Mouse (Mus musculus) forebrain, embryonic 16.5 days (tissue): ENCODE results near the gene Cxcl5. TPM values are rescaled to one million over a fixed set of nuclear protein-coding genes. Genes with fewer than 3 reads are reported as not detected.
"Not testable (repeated sequence)": the region's sequence is repeated elsewhere in the genome, so short reads cannot be mapped to it uniquely, and the experiment has no call there.

Source experiments
- ATAC-seq: fragments of 200-750 bp; cut with Nextera tagmentation; 2 replicates; pipeline ENCODE4 v1.8.0; 2017; ENCODE audit warnings: mild to moderate bottlenecking, moderate library complexity
- H3K27ac ChIP-seq: fragments of 300-500 bp; sonication (generic); 2 replicates; pipeline ENCODE4 v1.5.1; 2014; ENCODE audit warnings: low read length, control low read depth
- H3K27me3 ChIP-seq: fragments of 300-500 bp; sonication (generic); replicated peaks from 2 replicates; pipeline ENCODE4 v1.6.1; 2014; ENCODE audit warnings: low read length; ENCODE audit not compliant: control insufficient read depth, insufficient read depth
- H3K36me3 ChIP-seq: fragments of 300-500 bp; sonication (generic); 2 replicates; pipeline ENCODE4 v1.6.1; 2014; ENCODE audit not compliant: control insufficient read depth, insufficient read depth
- H3K4me1 ChIP-seq: fragments of 300-500 bp; sonication (generic); replicated peaks from 2 replicates; pipeline ENCODE4 v1.6.1; 2014; ENCODE audit warnings: low read length; ENCODE audit not compliant: control insufficient read depth, insufficient read depth
- H3K4me2 ChIP-seq: fragments of 300-500 bp; sonication (generic); 2 replicates; pipeline ENCODE4 v1.6.1; 2014; ENCODE audit warnings: mild to moderate bottlenecking, low read length, control low read depth
- H3K4me3 ChIP-seq: fragments of 300-500 bp; sonication (generic); replicated peaks from 2 replicates; pipeline ENCODE4 v1.5.1; 2014; ENCODE audit warnings: mild to moderate bottlenecking, low read length, control low read depth
- H3K9ac ChIP-seq: fragments of 300-500 bp; sonication (generic); replicated peaks from 2 replicates; pipeline ENCODE4 v1.6.1; 2014; ENCODE audit warnings: low read depth, low read length, control low read depth
- H3K9me3 ChIP-seq: fragments of 300-500 bp; sonication (generic); 2 replicates; pipeline ENCODE4 v1.6.1; 2016; ENCODE audit warnings: low read length; ENCODE audit not compliant: control insufficient read depth
- WGBS: fragments of 180-500 bp; shearing (Covaris S2); extraction: QIAGEN DNeasy Blood & Tissue Kit; methylation state at CpG from one replicate; pipeline ENCODE4 v1.1.7; 2014; 5-methylcytosine and 5-hydroxymethylcytosine counted together
- polyA plus RNA-seq: library from polyadenylated mRNA; unstranded; fragments of >200 nt; fragmentation: Nextera tagmentation; extraction: Ambion mirVana; gene quantifications from 2 replicates; pipeline ENCODE4 v1.2.1, GENCODE M21; 2015

Cxcl5 gene
- polyA plus RNA-seq, 1 experiment from 2014 or later: 0.14 TPM

GRCm38 (mm10) chr5:90777621-90778020 is 18.5 kb downstream of the Cxcl5 start:
- H3K9ac ChIP-seq: no peak overlapping the region
- no peaks in the 10 kb centered on the region for H3K4me1 ChIP-seq
- no peak overlapping the region for H3K4me2 ChIP-seq
- no peak overlapping the region for H3K4me3 ChIP-seq
- H3K36me3 ChIP-seq: no peaks in the 10 kb centered on the region
- no peak overlapping the region for H3K27ac ChIP-seq
- H3K9me3 ChIP-seq: no peaks in the 10 kb centered on the region
- WGBS: 55% methylated on average over 10 of the region's 10 CpGs
- H3K27me3 ChIP-seq: no peaks in the 10 kb centered on the region
- ATAC-seq: no peak

- Histone ChIP-seq H3K4me3 (no peak overlapping the region), H3K36me3 (no peaks in the 10 kb centered on the region), H3K27ac (no peak overlapping the region), H3K27me3 (no peaks in the 10 kb centered on the region), H3K9ac (no peak overlapping the region), H3K9me3 (no peaks in the 10 kb centered on the region), H3K4me1 (no peaks in the 10 kb centered on the region), H3K4me2 (no peak overlapping the region)
- 79% methylated on average over 6 of the region's 6 CpGs for WGBS
- ATAC-seq: no peak
Measured at GRCm38 (mm10) chr5:90778856-90779255, 19.7 kb downstream of the Cxcl5 start.

- H3K9me3 ChIP-seq: no peaks in the 10 kb centered on the region
- H3K27me3 ChIP-seq: no peaks in the 10 kb centered on the region
- peaks cover 6% of the 10 kb centered on the region for H3K4me1 ChIP-seq
- no peak overlapping the region for H3K4me3 ChIP-seq
- H3K4me2 ChIP-seq: no peak overlapping the region
- no peak for ATAC-seq
- WGBS: 89% methylated on average over 3 of the region's 3 CpGs
- H3K27ac ChIP-seq: no peak overlapping the region
- no peaks in the 10 kb centered on the region for H3K36me3 ChIP-seq
- no peak overlapping the region for H3K9ac ChIP-seq
Measured at GRCm38 (mm10) chr5:90783697-90784096, 24.5 kb downstream of the Cxcl5 start.

GRCm38 (mm10) chr5:90785659-90786588 is 26.8 kb downstream of the Cxcl5 start, which contains the start of gene Cxcl3:
Cxcl3 (plus strand) TSS chr5:90786103.
- peak; percentile 83 for ATAC-seq
- no peaks in the 10 kb centered on the region for H3K27me3 ChIP-seq
- peaks cover 6% of the 10 kb centered on the region for H3K4me1 ChIP-seq
- 14% methylated on average over 26 of the region's 26 CpGs for WGBS
- no peaks in the 10 kb centered on the region for H3K9me3 ChIP-seq
- H3K36me3 ChIP-seq: no peaks in the 10 kb centered on the region
- H3K4me2 ChIP-seq: peak within 1 kb of the TSS; percentile 57
- H3K27ac ChIP-seq: no peak within 1 kb of the TSS
- H3K4me3 ChIP-seq: peak within 1 kb of the TSS; percentile 34
- peak within 1 kb of the TSS; percentile 30 for H3K9ac ChIP-seq

GRCm38 (mm10) chr5:90788114-90788513 is 29.0 kb downstream of the Cxcl5 start:
- no peak for ATAC-seq
- Histone ChIP-seq H3K4me2 (no peak overlapping the region), H3K27me3 (no peaks in the 10 kb centered on the region), H3K4me1 (peaks cover 6% of the 10 kb centered on the region), H3K9ac (no peak overlapping the region), H3K27ac (no peak overlapping the region), H3K36me3 (no peaks in the 10 kb centered on the region), H3K9me3 (no peaks in the 10 kb centered on the region), H3K4me3 (no peak overlapping the region)
- 78% methylated on average over 4 of the region's 4 CpGs for WGBS

GRCm38 (mm10) chr5:90789306-90790073 is 30.3 kb downstream of the Cxcl5 start:
- no peak overlapping the region for H3K4me3 ChIP-seq
- no peaks in the 10 kb centered on the region for H3K27me3 ChIP-seq
- ATAC-seq: no peak
- WGBS: 89% methylated on average over 11 of the region's 11 CpGs
- no peak overlapping the region for H3K27ac ChIP-seq
- H3K4me1 ChIP-seq: peaks cover 6% of the 10 kb centered on the region
- H3K36me3 ChIP-seq: no peaks in the 10 kb centered on the region
- no peak overlapping the region for H3K9ac ChIP-seq
- no peaks in the 10 kb centered on the region for H3K9me3 ChIP-seq
- no peak overlapping the region for H3K4me2 ChIP-seq

GRCm38 (mm10) chr5:90790074-90790502 is 30.9 kb downstream of the Cxcl5 start:
- Histone ChIP-seq H3K36me3 (no peaks in the 10 kb centered on the region), H3K4me1 (peaks cover 6% of the 10 kb centered on the region), H3K4me2 (no peak overlapping the region), H3K4me3 (no peak overlapping the region), H3K9ac (no peak overlapping the region), H3K27me3 (no peaks in the 10 kb centered on the region), H3K27ac (no peak overlapping the region), H3K9me3 (no peaks in the 10 kb centered on the region)
- no peak for ATAC-seq
- WGBS: 86% methylated on average over 8 of the region's 8 CpGs

GRCm38 (mm10) chr5:90794195-90794625 is 35.0 kb downstream of the Cxcl5 start, which contains the start of gene Cxcl15:
Cxcl15 (plus strand) TSS chr5:90794534.
- WGBS: 52% methylated on average over 5 of the region's 5 CpGs
- Histone ChIP-seq H3K27me3 (no peaks in the 10 kb centered on the region), H3K4me3 (no peak within 1 kb of the TSS), H3K9me3 (no peaks in the 10 kb centered on the region), H3K4me2 (no peak within 1 kb of the TSS), H3K27ac (no peak within 1 kb of the TSS), H3K4me1 (no peaks in the 10 kb centered on the region), H3K36me3 (no peaks in the 10 kb centered on the region), H3K9ac (no peak within 1 kb of the TSS)
- ATAC-seq: no peak

GRCm38 (mm10) chr5:90795392-90795791 is 36.2 kb downstream of the Cxcl5 start:
- H3K4me2 ChIP-seq, ATAC-seq, H3K36me3 ChIP-seq, H3K4me1 ChIP-seq, H3K9ac ChIP-seq, H3K27ac ChIP-seq, H3K4me3 ChIP-seq, H3K9me3 ChIP-seq, H3K27me3 ChIP-seq: not testable (repeated sequence)
- WGBS: 83% methylated on average over 2 of the region's 2 CpGs
